Mouse (Mus musculus): ENCODE data around the gene 1700016D06Rik.

DNA sequence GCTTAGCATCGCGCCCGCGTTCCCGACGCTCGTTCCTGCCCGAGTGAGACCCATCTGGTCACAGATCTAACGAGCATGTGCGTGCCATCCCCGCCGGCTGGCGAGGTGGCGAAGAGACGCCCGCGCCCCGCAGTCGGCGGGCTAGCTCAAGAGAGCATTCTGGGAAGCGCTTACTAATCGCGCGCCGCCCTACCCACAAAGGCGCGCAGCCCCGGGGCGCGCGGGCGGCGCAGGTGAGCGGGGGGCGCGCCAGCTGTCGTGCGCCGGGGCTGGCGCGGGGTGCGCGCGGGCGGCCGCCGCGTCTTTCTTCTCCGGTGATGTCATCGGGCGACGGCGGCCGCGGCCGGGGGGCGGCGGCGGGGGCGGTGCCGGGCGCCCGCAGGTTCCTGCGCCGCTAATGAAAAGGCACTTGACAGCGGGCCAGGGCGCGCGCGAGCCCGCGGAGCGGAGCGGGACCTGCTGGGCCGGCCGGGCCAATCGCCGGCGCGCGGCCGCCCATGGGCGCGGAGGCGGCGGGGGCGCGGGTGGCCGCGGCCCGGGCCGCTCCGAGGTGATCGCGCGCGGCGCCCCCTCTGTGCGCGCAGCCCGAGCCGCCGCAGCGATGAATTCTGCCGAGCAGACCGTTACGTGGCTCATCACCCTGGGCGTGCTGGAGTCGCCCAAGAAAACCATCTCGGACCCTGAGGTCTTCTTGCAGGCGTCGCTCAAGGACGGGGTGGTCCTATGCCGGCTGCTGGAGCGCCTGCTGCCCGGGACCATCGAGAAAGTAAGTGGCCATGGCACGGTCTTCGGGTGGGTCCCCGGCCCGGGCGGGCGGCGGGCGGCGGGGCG is 27.0 kb upstream of the 1700016D06Rik start, which contains the start of gene Arhgef7:
- no peak for TF ChIP-seq POLR2A (IDR thresholded peaks at IDR 0.05; ENCODE audit: low read depth, low read length)
- TF ChIP-seq CTCF (conservative IDR thresholded peaks at IDR 0.05; ENCODE audit: insufficient read depth, insufficient read length, low read depth, low read length): no peak
